Comparison of ENCODE assay signal across 12 mouse cellular contexts in the genomic region with DNA sequence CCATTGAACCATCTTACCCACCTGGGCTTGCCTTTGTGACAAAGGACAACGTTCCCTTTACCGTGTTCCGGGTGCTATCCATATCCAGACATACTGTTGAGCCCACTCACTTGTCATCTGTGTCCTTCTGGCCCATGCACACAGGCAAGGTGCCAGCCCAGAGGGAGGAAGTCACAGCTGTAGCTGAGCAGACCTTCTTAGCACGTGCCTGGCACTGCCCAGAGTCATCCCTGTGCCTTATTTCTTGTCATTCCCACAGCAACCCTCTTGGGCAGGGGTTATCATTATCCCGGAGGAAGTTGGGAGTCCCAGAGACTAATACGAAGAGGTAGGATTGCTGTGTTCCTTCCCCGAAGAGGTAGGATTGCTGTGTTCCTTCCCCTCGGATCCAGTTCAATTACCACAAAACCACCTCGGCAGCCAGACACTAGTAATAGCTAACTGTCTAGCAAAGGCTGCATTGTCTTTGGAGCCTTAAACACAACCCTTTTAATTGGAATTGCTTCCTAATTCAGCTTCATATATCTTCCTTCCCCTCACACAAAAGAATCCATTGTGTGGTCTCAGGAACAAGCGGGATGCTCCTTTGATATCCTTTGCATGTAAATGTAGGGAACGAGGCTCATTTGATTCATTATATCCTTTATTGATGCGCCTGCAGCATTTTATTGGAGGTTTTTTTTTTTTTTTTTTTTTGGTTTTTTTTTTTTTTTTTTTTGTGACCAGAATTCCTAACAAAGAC. TPM values are rescaled to one million over a fixed set of nuclear protein-coding genes. Genes with fewer than 3 reads are reported as not detected.
DNase-seq lines count a peak whose midpoint lies in the region; ATAC-seq and TF ChIP-seq lines count a peak whose summit lies in the region.
"Had no signal": no experiment of that assay in that cellular context is flagged by ENCODE, and none has a peak within 500 bp of the region (broad histone marks: within the 10 kb centered on the region; RNA-seq: fewer than 3 reads in every experiment).

No protein-coding gene starts in this region.

- no peak overlapping the region for H3K4me2 ChIP-seq in hindbrain, embryonic 13.5 days
- H3K4me2 ChIP-seq in midbrain, postnatal 0 days (ENCODE audit: low read depth, low read length, poor library complexity, severe bottlenecking), result no peak overlapping the region
- H3K4me2 ChIP-seq: intestine, embryonic 15.5 days; lung, embryonic 14.5 days had no signal

- no peak overlapping the region for H3K4me3 ChIP-seq in hindbrain, embryonic 13.5 days
- no peak overlapping the region for H3K4me3 ChIP-seq in midbrain, postnatal 0 days (ENCODE audit: low read depth, low read length)
- H3K4me3 ChIP-seq: heart, embryonic 10.5 days; intestine, embryonic 15.5 days had no signal

- H3K4me1 ChIP-seq in hindbrain, embryonic 13.5 days (replicated peaks), result peaks cover 17% of the 10 kb centered on the region
- H3K4me1 ChIP-seq in midbrain, postnatal 0 days (ENCODE audit: insufficient read depth, low read length), result no peaks in the 10 kb centered on the region; the same call in 1 of the 2 replicates
- H3K4me1 ChIP-seq: intestine, embryonic 15.5 days had no signal

- peaks cover 5% of the 10 kb centered on the region; the same call in 1 of the 2 replicates for H3K9me3 ChIP-seq in hindbrain, embryonic 13.5 days
- H3K9me3 ChIP-seq in midbrain, postnatal 0 days (ENCODE audit: low read length), result no peaks in the 10 kb centered on the region
- H3K9me3 ChIP-seq: heart, embryonic 10.5 days; intestine, embryonic 15.5 days had no signal

- peak overlapping the region; percentile 4; the same call in 1 of the 2 replicates for H3K9ac ChIP-seq in hindbrain, embryonic 13.5 days
- no peak overlapping the region for H3K9ac ChIP-seq in midbrain, postnatal 0 days (replicated peaks; ENCODE audit: low read length, poor library complexity, severe bottlenecking)
- H3K9ac ChIP-seq: intestine, embryonic 15.5 days; lung, embryonic 14.5 days had no signal

- intact Hi-C loops in gastrocnemius, postnatal 36 days (cut with DNase I), result no loop called here

- no peak for ATAC-seq in hindbrain, embryonic 13.5 days (ENCODE audit: low FRiP score)
- no peak for ATAC-seq in midbrain, postnatal 0 days (ENCODE audit: low FRiP score)
- ATAC-seq: intestine, embryonic 15.5 days had no signal

- H3K27me3 ChIP-seq in hindbrain, embryonic 13.5 days, result no peaks in the 10 kb centered on the region
- no peaks in the 10 kb centered on the region for H3K27me3 ChIP-seq in midbrain, postnatal 0 days (ENCODE audit: insufficient read depth, low read length)
- H3K27me3 ChIP-seq: intestine, embryonic 15.5 days had no signal

- WGBS in hindbrain, embryonic 13.5 days, result 33% methylated on average over 12 of the region's 12 CpGs
- WGBS in midbrain, postnatal 0 days, result 53% methylated on average over 12 of the region's 12 CpGs

- peak overlapping the region; percentile 84 for H3K27ac ChIP-seq in hindbrain, embryonic 13.5 days
- no peak overlapping the region for H3K27ac ChIP-seq in midbrain, postnatal 0 days (ENCODE audit: low read depth, low read length)
- H3K27ac ChIP-seq: heart, embryonic 10.5 days; intestine, embryonic 15.5 days had no signal

- no peaks in the 10 kb centered on the region for H3K36me3 ChIP-seq in hindbrain, embryonic 13.5 days
- no peaks in the 10 kb centered on the region for H3K36me3 ChIP-seq in midbrain, postnatal 0 days (ENCODE audit: insufficient read depth, low read length)
- H3K36me3 ChIP-seq: heart, embryonic 10.5 days; intestine, embryonic 15.5 days had no signal

- peak; percentile 9 to 19 for DNase-seq in kidney, postnatal 4 days
- DNase-seq in kidney, adult 9 months, result no peak
- DNase-seq in brain, adult 2 months (ENCODE audit: low read depth, low spot score), result peak; percentile 18
- DNase-seq in midbrain, postnatal 0 days (ENCODE audit: low spot score), result peak; percentile 43
- DNase-seq in gastrocnemius, postnatal 36 days, result no peak
- DNase-seq in lung, postnatal 14 days, result no peak
- DNase-seq in frontal cortex, postnatal 10 days (ENCODE audit: low spot score in 2 of 2), result no peak
- DNase-seq: embryo, embryonic 11 days; lung, embryonic 14.5 days had no signal

- TF ChIP-seq CTCF in midbrain, postnatal 0 days (IDR thresholded peaks at IDR 0.05), result no peak

RNA-seq across cellular contexts. Expression of a gene that starts 30.0 kb away (rescaled TPM):
- polyA plus RNA-seq in hindbrain, embryonic 13.5 days (2015; fragmentation: Nextera tagmentation; extraction: Ambion mirVana), result 32.8 and 38.2 TPM in 2 replicates
- 63.8 and 64.9 TPM in 2 replicates for total RNA-seq in midbrain, postnatal 0 days (2014; rRNA removed)
- 14.2 and 16.4 TPM in 2 replicates for polyA plus RNA-seq in midbrain, postnatal 0 days (2015; fragmentation: Nextera tagmentation; extraction: Ambion mirVana)
- 1 to 10 TPM; 4.0 to 5.7 TPM for total RNA-seq in gastrocnemius, postnatal 36 days (2021)

Comparison
In these comparisons a context has a peak if more than half of its experiments do, and no peak if none do; other contexts are left out.
1. DNase-seq: peak in kidney, postnatal 4 days (2 of 2), brain, adult 2 months (single experiment) and midbrain, postnatal 0 days (single experiment); none in kidney, adult 9 months (single experiment), gastrocnemius, postnatal 36 days (0 of 2), lung, postnatal 14 days (single experiment) and frontal cortex, postnatal 10 days (0 of 2).